Mouse (Mus musculus): ENCODE measurements around the gene Slc9c1.

Gene Slc9c1

DNA sequence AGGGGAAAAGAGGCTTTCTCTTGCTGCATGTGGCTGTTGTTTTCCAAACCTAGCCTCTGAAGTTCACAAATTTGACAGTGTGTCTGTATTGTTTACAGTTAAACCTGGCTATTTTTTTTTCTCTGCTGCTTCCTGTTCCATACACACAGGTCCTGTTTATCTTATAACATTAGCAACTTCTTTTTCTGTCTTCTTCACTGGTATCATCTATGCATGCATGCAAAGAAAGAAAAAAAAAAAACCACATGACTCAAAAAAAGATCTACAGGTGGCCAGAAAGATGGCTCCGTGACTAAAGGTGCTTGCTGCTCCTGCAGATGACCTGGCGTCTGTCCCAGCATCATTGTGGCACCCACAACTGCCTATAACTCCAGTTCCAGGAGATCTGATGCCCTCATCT, 90.2 kb downstream of the Slc9c1 start:
- no peak for DNase-seq (ENCODE audit: low spot score)

- no peak for DNase-seq (ENCODE audit: low spot score)
Observed at GRCm38 (mm10) chr16:45629497-45630105, 94.5 kb downstream of the Slc9c1 start.

- peak; percentile 39 for DNase-seq (ENCODE audit: low spot score)
Observed at GRCm38 (mm10) chr16:45630347-45630960, 95.3 kb downstream of the Slc9c1 start.

DNA sequence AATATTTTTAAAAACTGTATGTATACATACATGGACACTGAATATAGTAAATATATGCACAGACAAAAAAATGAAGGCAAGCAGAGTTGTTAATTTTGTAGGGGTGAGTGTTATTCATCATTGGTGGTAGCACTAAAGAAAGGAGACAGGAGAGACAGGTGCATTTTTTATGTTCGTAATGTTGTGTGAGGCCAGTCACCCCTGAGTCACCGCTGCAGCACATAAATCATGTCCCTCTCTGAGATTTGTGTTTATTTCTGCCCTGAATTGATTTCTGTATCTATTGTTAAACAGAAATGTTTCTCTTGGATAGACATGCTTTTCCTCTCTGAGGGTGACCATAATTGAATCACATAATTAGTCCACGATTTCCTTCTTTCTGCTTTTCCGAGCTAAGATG, 97.3 kb downstream of the Slc9c1 start:
- no peak for DNase-seq (ENCODE audit: low spot score)

DNA sequence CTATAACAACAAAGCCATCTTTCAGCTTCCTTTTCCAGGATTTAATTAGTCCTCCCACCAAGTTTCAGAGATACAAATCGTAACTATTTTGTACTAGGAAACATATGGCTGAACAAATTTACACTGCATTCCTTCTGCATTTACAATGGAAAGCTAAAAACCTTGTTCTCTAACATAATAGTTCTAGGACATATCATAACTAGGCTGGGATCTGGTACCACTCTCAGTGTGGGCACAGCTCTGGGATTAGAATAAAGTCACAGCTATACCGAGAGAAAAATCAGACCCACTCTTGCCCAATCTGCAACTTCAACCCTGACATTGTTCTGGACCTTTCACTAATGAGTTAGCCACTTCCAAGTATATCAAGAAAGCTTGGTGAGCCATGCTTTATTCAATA, 100.7 kb downstream of the Slc9c1 start:
- DNase-seq (ENCODE audit: low spot score): no peak

GRCm38 (mm10) chr16:45640070-45640762, 105.1 kb downstream of the Slc9c1 start:
- DNase-seq (ENCODE audit: low spot score): no peak

DNA sequence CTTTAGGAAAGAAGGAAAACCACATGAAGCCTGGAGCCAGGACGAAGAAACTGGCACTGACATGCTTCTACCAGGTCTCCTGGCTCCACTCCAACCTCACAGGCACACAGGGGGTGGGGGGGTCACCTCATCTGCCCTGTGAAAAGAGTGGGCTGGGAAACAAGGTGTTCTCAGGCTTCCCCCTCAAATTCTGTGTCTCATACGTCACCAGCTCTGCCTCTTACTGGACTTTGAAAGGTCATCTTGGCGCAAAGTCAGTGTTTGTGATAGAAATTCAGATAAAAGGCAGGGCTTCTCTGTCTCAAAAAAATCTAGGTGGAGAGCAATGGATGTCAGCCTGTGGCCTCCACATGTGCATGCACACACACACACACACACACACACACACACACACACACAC, 106.2 kb downstream of the Slc9c1 start:
- no peak for DNase-seq (ENCODE audit: low spot score)

- no peak for DNase-seq (ENCODE audit: low spot score)
Observed at GRCm38 (mm10) chr16:45643944-45644343, 108.8 kb downstream of the Slc9c1 start.

GRCm38 (mm10) chr16:45644380-45644779, 109.3 kb downstream of the Slc9c1 start:
- no peak for DNase-seq (ENCODE audit: low spot score)

GRCm38 (mm10) chr16:45651497-45651896, 116.4 kb downstream of the Slc9c1 start:
- DNase-seq (ENCODE audit: low spot score): no peak

DNA sequence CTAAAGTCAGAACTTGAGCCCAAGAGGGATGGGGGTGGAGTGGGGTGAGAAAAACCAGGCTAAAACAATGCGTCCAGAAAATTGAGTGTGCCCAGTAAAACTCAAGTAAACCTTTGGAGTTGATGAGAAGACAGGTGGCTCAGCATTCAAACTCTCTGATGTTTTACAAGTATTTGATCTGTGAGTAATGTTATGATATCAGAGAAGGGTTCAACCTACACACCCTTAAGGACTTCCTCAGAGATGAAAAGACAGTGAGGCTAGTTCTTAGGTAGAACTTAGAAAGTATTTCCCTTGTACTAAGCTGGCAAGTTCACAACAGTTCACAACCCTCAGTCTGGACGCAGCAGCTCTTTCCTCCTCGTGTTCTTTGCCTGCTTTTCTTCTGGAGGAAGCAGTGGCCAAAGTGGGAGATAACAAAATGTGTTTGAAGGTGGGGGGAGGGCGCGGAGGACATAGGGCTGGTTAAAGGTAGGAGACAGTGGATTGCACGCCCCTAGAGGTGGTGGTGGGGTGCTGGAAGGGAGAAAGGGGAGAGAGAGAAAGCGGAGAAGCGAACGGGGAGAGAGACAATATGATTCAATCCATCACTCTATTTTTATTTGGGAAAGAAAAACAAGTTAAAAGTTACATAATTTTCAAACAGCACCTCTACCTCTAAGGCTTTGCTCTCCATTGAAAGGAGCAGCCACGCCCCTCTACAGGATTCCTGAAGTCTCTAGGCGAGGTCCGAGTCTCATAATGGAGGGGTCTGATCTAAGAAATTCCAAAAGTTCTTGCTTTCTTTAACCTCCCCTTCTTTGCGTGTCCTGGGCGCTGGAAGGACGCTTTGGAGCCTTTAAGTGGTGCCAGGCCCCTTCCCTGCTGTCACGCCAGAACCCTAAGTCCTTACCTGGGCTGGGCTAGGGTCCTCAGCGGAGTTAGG, 118.2 kb downstream of the Slc9c1 start:
- DNase-seq (ENCODE audit: low spot score): no peak

GRCm38 (mm10) chr16:45653934-45654332, 118.8 kb downstream of the Slc9c1 start, which contains the start of gene BC016579:
Gene BC016579, minus strand, starts transcription at chr16:45654068.
- no peak for DNase-seq (ENCODE audit: low spot score)

DNA sequence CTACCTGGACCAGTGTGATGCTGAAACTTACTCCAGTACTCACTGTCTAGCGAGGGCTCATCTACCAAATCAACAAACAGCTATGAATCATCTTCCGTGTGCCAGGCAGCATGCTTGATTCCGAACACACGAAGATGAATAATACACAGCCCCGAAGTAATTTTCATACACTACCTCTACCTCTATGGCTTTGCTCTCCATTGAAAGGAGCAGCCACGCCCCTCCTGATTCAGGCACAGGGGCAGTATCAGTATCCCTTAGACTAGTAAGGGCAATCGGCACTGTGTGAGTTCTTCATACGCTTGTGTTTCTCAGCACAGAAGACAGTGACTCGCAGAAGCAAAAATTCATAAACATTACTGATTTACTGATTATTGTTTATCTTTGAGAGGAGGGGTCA, 119.4 kb downstream of the Slc9c1 start:
- no peak for DNase-seq (ENCODE audit: low spot score)

Measured in c-Kit-positive CD71-positive TER-119-positive erythroid progenitor cells, embryonic 14.5 days (primary cell).